Mouse (Mus musculus) spleen, adult 2 months (tissue): Measurements from ENCODE around the gene Tom1l2.

ENCODE experiments used
- CTCF ChIP-seq: fragments of 200-500 bp; IDR thresholded peaks from 2 replicates; pipeline ENCODE4 v1.5.1; 2011; ENCODE audit warnings: mild to moderate bottlenecking, inconsistent platforms; ENCODE audit not compliant: insufficient read depth, insufficient read length, insufficient replicate concordance; ENCODE audit errors: extremely low read depth
- POLR2A ChIP-seq: fragments of 200-500 bp; IDR thresholded peaks from 2 replicates; pipeline ENCODE4 v1.6.1; 2011; ENCODE audit warnings: low read depth, low read length, inconsistent platforms

- TF ChIP-seq CTCF: no peak
- TF ChIP-seq POLR2A: no peak
Measured at GRCm38 (mm10) chr11:60360631-60361201, 8.0 kb upstream of the Tom1l2 start.
